Mouse (Mus musculus): ENCODE measurements around the gene Hhatl.
A peak's percentile ranks its signal among the peaks of the same experiment; 100 is the strongest.

Hhatl gene

DNA sequence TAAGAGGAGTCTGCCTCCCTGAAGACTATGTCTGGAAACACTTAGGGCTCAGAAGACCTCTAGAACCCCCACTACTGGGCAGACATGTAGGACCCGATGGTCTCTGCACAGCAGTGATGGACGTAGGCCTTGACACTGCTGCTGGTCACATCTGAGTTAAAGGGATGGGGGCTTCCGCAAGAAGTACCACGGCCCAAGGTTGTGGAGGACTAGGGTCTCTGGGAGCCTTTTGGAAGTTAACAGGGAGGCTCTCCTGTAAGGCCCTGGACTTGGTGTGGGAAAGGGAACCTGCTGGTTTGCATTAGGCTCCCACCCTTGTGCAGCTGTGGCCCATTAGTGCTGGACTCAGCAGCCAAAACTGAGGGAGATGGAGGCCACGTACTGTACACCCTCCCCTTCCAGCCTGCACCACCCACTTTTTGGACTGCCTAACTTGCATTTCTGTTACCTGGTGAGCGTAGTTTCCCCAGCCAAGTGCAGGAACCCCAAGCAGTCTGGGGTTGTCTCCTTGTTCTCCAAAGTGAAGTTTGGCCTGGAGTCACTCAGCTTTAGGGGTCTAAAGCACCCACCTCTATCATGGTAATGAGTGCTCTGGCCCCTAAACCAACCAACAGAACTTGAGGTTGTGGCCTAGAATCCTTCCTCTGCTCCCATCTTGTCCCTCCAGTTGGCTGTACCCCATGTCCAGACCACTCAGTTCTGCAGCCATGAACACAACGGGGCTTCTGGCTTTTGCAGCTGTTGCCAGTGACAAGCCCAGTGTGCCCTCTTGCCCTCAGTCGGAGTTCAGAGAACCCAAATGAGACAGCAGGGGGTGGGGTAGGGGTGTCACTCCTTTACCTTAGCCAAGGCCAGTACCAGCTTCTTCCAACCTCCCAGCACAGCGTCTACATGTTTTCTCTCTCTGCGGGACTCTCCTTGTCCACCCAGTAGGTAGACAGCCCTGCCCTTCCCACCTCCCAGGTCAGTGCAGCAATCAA is 34.2 kb downstream of the Hhatl start:
- DNase-seq = peak; percentile 46

DNA sequence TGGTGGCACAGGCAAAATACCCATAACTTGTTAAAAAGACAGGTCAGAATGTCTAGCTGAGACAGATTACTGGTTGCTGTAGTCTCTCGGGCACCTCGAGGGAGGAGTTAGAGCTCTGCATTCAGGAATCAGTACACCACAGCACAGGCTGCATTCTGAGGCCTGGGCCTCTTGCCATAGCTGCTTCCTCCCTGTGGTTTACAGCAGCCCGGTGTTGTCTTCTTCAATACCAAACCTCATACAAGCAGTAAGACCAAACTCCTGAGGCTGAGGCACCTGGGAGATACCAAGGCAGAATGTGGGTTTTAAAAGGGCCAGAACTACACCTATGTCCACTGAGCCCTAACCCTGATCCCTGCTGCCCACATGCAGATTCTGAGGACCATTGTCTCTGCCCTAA is 34.9 kb downstream of the Hhatl start:
- DNase-seq = no peak

DNA sequence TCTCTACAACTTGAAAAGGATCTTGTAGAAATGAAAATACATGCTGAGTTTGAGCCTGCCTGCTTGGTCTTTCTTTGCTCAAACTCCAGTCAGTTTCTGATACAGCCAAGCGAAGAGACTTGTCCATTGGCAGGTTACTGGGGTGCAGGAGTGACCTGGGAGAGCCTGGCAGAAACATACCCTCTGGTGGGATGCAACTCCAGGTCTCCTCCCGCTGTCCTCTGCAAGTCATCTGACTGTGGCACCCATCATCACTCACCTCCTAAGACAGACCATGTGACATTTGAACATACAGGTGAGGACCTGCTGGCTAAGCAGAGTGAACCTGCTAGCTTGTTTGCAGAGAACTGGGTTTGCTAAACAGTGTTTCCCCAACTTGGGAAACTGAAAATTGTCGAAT is 35.5 kb downstream of the Hhatl start:
- no peak for DNase-seq

DNA sequence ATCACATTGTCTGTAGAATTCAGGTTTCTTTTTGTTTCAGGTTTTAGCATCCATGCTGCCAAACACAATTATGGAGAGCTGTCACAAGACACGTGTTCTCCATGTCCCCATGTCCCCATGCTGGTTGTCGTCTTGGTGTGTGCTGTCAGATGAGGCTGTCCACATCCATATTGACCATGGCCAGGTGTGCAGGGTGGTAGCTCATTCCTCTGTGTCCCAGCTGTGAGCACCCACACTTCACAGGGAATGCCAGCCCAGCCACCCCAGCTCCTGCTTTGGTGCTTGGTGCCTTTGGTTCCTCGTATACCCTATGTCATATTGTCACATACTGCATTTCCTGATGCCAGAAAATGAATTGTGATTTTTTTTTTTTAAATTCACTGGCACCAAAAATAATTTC is 37.7 kb downstream of the Hhatl start:
- no peak for DNase-seq

DNA sequence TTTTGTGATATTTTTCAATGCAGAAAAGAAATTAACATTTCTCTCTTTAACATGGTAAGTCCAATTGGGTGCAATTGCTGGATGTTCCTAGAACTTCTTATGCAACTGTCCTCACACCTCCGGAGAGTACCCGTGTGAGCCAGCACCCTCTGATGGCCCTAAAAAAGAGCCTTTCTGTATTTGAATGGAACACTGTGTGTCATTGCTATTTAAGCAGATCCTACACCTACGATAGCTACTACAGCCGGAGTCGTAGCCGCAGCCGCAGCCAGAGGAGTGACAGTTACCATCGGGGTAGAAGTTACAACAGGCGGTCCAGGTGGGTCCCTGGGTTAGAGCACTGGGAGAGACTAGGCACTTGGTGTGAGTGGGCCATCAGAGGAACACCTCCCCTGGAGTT is 39.5 kb downstream of the Hhatl start:
- DNase-seq = no peak

DNA sequence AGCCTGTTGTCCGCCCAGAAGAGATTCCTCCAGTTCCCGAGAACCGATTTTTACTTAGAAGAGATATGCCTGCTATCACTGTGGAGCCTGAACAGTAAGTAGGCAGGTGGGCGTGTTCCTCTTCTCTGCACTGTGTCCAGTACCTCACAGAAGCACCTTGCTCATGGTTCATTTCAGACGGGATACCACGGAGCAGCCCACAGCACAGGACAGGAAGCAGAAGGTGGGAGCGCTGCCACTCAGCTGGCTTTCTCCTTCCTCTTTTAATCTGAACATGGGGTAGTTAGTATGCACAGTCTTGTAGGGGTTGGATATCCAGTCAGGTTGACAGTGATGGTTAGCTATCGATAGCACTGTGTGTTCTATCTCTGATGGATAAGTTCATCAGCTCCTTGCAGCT is 48.3 kb downstream of the Hhatl start:
- DNase-seq = no peak

DNA sequence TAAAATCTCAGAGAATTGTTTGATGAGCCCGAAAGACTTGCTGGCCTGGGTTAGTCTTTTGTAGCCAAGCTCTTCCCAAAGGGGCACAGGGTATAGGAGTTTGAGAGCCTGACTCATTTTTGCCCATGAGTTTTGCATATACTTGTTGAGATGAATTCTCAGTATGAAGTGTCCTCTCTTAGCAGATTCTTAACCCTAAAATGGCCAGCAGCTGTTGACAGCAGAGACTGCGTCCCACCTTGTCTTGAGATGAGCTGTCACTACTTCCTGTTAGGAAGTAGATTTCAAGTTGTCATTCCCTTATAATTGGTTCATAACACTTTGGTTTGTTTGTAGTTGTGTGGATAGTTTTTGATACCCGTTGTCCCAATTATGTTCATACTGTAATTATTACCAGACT is 51.1 kb downstream of the Hhatl start:
- DNase-seq = no peak

DNA sequence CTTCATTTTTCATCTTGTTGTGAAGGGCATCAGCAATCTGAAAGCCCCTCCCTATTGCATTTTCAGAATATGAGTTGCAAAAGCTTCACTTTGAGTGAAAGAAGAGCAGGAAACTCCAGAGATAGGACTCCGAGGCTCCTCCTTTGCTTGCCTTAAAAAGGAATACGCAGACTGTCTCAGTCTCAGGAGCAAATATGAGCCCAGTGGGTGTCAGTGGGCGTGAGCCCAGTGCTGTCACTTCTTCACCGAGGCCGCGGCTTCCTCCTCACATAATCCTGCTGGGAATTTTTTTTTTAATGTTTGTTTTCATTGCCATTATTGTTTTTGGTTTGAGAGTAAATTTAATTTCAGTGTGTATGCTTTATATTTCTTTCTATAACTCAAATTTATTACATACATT is 51.8 kb downstream of the Hhatl start:
- DNase-seq = no peak

Measured in embryo, embryonic 11 days (tissue).